In genomic region chr5:75846016-75846415, GRCm38 (mm10) we compare ENCODE assay signal across 19 mouse cellular contexts.
DNase-seq lines count a peak whose midpoint lies in the region; ATAC-seq and TF ChIP-seq lines count a peak whose summit lies in the region.
"Had no signal": no experiment of that assay in that cellular context is flagged by ENCODE, and none has a peak within 500 bp of the region (broad histone marks: within the 10 kb centered on the region; RNA-seq: fewer than 3 reads in every experiment).

No protein-coding gene starts in this region.

- no peaks in the 10 kb centered on the region for H3K4me1 ChIP-seq in forebrain, embryonic 16.5 days (replicated peaks; ENCODE audit: control insufficient read depth, insufficient read depth, low read length)
- H3K4me1 ChIP-seq in forebrain, embryonic 14.5 days (ENCODE audit: control insufficient read depth, insufficient read depth, low read length) = peaks cover 4% of the 10 kb centered on the region; the same call in 1 of the 2 replicates
- H3K4me1 ChIP-seq in intestine, embryonic 14.5 days (replicated peaks; ENCODE audit: control insufficient read depth, insufficient read depth, low read length) = no peaks in the 10 kb centered on the region
- H3K4me1 ChIP-seq in intestine, postnatal 0 days (replicated peaks; ENCODE audit: control insufficient read depth, insufficient read depth, low read length) = no peaks in the 10 kb centered on the region
- H3K4me1 ChIP-seq in hindbrain, postnatal 0 days (ENCODE audit: insufficient read depth, low read length) = no peaks in the 10 kb centered on the region
- peaks cover 8% of the 10 kb centered on the region; the same call in 1 of the 2 replicates for H3K4me1 ChIP-seq in midbrain, embryonic 15.5 days
- H3K4me1 ChIP-seq: stomach, embryonic 15.5 days had no signal

- ATAC-seq in forebrain, embryonic 16.5 days = peak; percentile 61; the same call in 1 of the 2 replicates
- ATAC-seq in forebrain, embryonic 14.5 days = no peak
- ATAC-seq in intestine, embryonic 14.5 days (replicated peaks; ENCODE audit: low FRiP score, low TSS enrichment, low read depth) = no peak
- no peak for ATAC-seq in intestine, postnatal 0 days
- ATAC-seq in hindbrain, postnatal 0 days = peak; percentile 83
- peak; percentile 82 for ATAC-seq in midbrain, embryonic 15.5 days (replicated peaks)

- H3K9me3 ChIP-seq in forebrain, embryonic 16.5 days (ENCODE audit: control insufficient read depth, low read length) = no peaks in the 10 kb centered on the region
- H3K9me3 ChIP-seq in forebrain, embryonic 14.5 days (replicated peaks; ENCODE audit: control insufficient read depth, low read length) = no peaks in the 10 kb centered on the region
- no peaks in the 10 kb centered on the region for H3K9me3 ChIP-seq in intestine, embryonic 14.5 days (ENCODE audit: control insufficient read depth, low read length)
- no peaks in the 10 kb centered on the region for H3K9me3 ChIP-seq in intestine, postnatal 0 days (ENCODE audit: control insufficient read depth)
- H3K9me3 ChIP-seq in hindbrain, postnatal 0 days (ENCODE audit: low read length) = no peaks in the 10 kb centered on the region
- no peaks in the 10 kb centered on the region for H3K9me3 ChIP-seq in midbrain, embryonic 15.5 days
- H3K9me3 ChIP-seq: stomach, embryonic 15.5 days had no signal

- H3K9ac ChIP-seq in forebrain, embryonic 16.5 days (replicated peaks; ENCODE audit: low read depth, low read length) = no peak overlapping the region
- no peak overlapping the region for H3K9ac ChIP-seq in forebrain, embryonic 14.5 days (ENCODE audit: low read length)
- no peak overlapping the region for H3K9ac ChIP-seq in intestine, embryonic 14.5 days (ENCODE audit: low read length)
- H3K9ac ChIP-seq in intestine, postnatal 0 days (ENCODE audit: low read depth, low read length) = no peak overlapping the region
- H3K9ac ChIP-seq in hindbrain, postnatal 0 days (replicated peaks; ENCODE audit: low read length) = no peak overlapping the region
- H3K9ac ChIP-seq in midbrain, embryonic 15.5 days = no peak overlapping the region
- H3K9ac ChIP-seq: liver, embryonic 14.5 days; stomach, embryonic 15.5 days had no signal

- H3K4me3 ChIP-seq in forebrain, embryonic 16.5 days (replicated peaks; ENCODE audit: low read length) = no peak overlapping the region
- H3K4me3 ChIP-seq in forebrain, embryonic 14.5 days (ENCODE audit: low read depth, low read length) = no peak overlapping the region
- no peak overlapping the region for H3K4me3 ChIP-seq in intestine, embryonic 14.5 days (ENCODE audit: low read depth, low read length)
- no peak overlapping the region for H3K4me3 ChIP-seq in intestine, postnatal 0 days (ENCODE audit: low read depth, low read length)
- no peak overlapping the region for H3K4me3 ChIP-seq in hindbrain, postnatal 0 days (ENCODE audit: low read length)
- H3K4me3 ChIP-seq in midbrain, embryonic 15.5 days = no peak overlapping the region
- H3K4me3 ChIP-seq: stomach, embryonic 15.5 days had no signal

- TF ChIP-seq CTCF in intestine, postnatal 0 days (IDR thresholded peaks at IDR 0.05; ENCODE audit: low read depth) = no peak
- TF ChIP-seq CTCF in hindbrain, postnatal 0 days (IDR thresholded peaks at IDR 0.05; ENCODE audit: low read depth) = no peak

- H3K27ac ChIP-seq in forebrain, embryonic 16.5 days (ENCODE audit: low read length) = no peak overlapping the region
- H3K27ac ChIP-seq in forebrain, embryonic 14.5 days (ENCODE audit: low read depth, low read length) = no peak overlapping the region
- H3K27ac ChIP-seq in intestine, embryonic 14.5 days (ENCODE audit: low read depth) = no peak overlapping the region
- H3K27ac ChIP-seq in intestine, postnatal 0 days (ENCODE audit: low read depth, low read length) = no peak overlapping the region
- no peak overlapping the region for H3K27ac ChIP-seq in hindbrain, postnatal 0 days
- no peak overlapping the region for H3K27ac ChIP-seq in midbrain, embryonic 15.5 days
- H3K27ac ChIP-seq: liver, embryonic 14.5 days; macrophage; stomach, embryonic 15.5 days had no signal

- no peak for DNase-seq in forebrain, embryonic 14.5 days (ENCODE audit: low spot score)
- peak; percentile 34 for DNase-seq in intestine, embryonic 14.5 days (ENCODE audit: low spot score)
- DNase-seq in hindbrain, postnatal 0 days (ENCODE audit: low spot score) = peak; percentile 46
- no peak for DNase-seq in adrenal gland, adult 2 months
- no peak for DNase-seq in frontal cortex, postnatal 14 days (ENCODE audit: low spot score in 2 of 2)
- DNase-seq: adrenal gland, postnatal 25 days; cerebellum, adult 11-12 months; gastrocnemius, postnatal 25 days; kidney, adult 9 months; kidney, postnatal 25 days; retina, postnatal 1 day; thymus, postnatal 14 days had no signal

- no peaks in the 10 kb centered on the region for H3K27me3 ChIP-seq in forebrain, embryonic 16.5 days (replicated peaks; ENCODE audit: control insufficient read depth, insufficient read depth, low read length)
- no peaks in the 10 kb centered on the region for H3K27me3 ChIP-seq in forebrain, embryonic 14.5 days (replicated peaks; ENCODE audit: control insufficient read depth, insufficient read depth, low read length)
- no peaks in the 10 kb centered on the region for H3K27me3 ChIP-seq in intestine, embryonic 14.5 days (replicated peaks; ENCODE audit: control insufficient read depth, insufficient read depth, low read length)
- no peaks in the 10 kb centered on the region for H3K27me3 ChIP-seq in intestine, postnatal 0 days (replicated peaks; ENCODE audit: control insufficient read depth, insufficient read depth, low read length)
- no peaks in the 10 kb centered on the region for H3K27me3 ChIP-seq in hindbrain, postnatal 0 days (ENCODE audit: insufficient read depth, low read length)
- no peaks in the 10 kb centered on the region for H3K27me3 ChIP-seq in midbrain, embryonic 15.5 days (replicated peaks)
- H3K27me3 ChIP-seq: CH12.LX; stomach, embryonic 15.5 days had no signal

- H3K36me3 ChIP-seq in forebrain, embryonic 16.5 days (ENCODE audit: control insufficient read depth, insufficient read depth) = no peaks in the 10 kb centered on the region
- H3K36me3 ChIP-seq in forebrain, embryonic 14.5 days (ENCODE audit: control insufficient read depth, insufficient read depth, low read length) = no peaks in the 10 kb centered on the region
- H3K36me3 ChIP-seq in intestine, embryonic 14.5 days (ENCODE audit: control insufficient read depth, insufficient read depth, low read length) = no peaks in the 10 kb centered on the region
- H3K36me3 ChIP-seq in intestine, postnatal 0 days (ENCODE audit: control insufficient read depth, insufficient read depth) = no peaks in the 10 kb centered on the region
- no peaks in the 10 kb centered on the region for H3K36me3 ChIP-seq in hindbrain, postnatal 0 days (ENCODE audit: insufficient read depth, low read length)
- no peaks in the 10 kb centered on the region for H3K36me3 ChIP-seq in midbrain, embryonic 15.5 days (replicated peaks)
- H3K36me3 ChIP-seq: stomach, embryonic 15.5 days had no signal

- WGBS in forebrain, embryonic 16.5 days = 29% methylated on average over 3 of the region's 3 CpGs
- WGBS in forebrain, embryonic 14.5 days = 35% methylated on average over 3 of the region's 3 CpGs
- 83% methylated on average over 3 of the region's 3 CpGs for WGBS in intestine, embryonic 14.5 days
- 67% methylated on average over 3 of the region's 3 CpGs for WGBS in intestine, postnatal 0 days
- WGBS in hindbrain, postnatal 0 days = 16% methylated on average over 3 of the region's 3 CpGs
- WGBS in midbrain, embryonic 15.5 days = 13% methylated on average over 3 of the region's 3 CpGs

- H3K4me2 ChIP-seq in forebrain, embryonic 16.5 days (ENCODE audit: low read length) = no peak overlapping the region
- no peak overlapping the region for H3K4me2 ChIP-seq in forebrain, embryonic 14.5 days (ENCODE audit: low read length)
- no peak overlapping the region for H3K4me2 ChIP-seq in intestine, embryonic 14.5 days (ENCODE audit: low read length)
- no peak overlapping the region for H3K4me2 ChIP-seq in intestine, postnatal 0 days (replicated peaks; ENCODE audit: low read depth)
- H3K4me2 ChIP-seq in hindbrain, postnatal 0 days (ENCODE audit: low read depth, low read length) = no peak overlapping the region
- H3K4me2 ChIP-seq in midbrain, embryonic 15.5 days = no peak overlapping the region
- H3K4me2 ChIP-seq: stomach, embryonic 15.5 days had no signal

Comparison
In these comparisons a context has a peak if more than half of its experiments do, and no peak if none do; other contexts are left out.
1. ATAC-seq: peak in forebrain, embryonic 16.5 days (single experiment), hindbrain, postnatal 0 days (single experiment) and midbrain, embryonic 15.5 days (single experiment); none in forebrain, embryonic 14.5 days (single experiment), intestine, embryonic 14.5 days (single experiment) and intestine, postnatal 0 days (single experiment).
2. DNase-seq: peak in intestine, embryonic 14.5 days (single experiment) and hindbrain, postnatal 0 days (single experiment); none in forebrain, embryonic 14.5 days (single experiment), adrenal gland, adult 2 months (single experiment) and frontal cortex, postnatal 14 days (0 of 2).